Mouse (Mus musculus) heart, adult 9 months (tissue): ENCODE data around the gene Ccdc180.

Experiments
- DNase-seq, 2 experiments: peaks; one replicate each; pipeline ENCODE4 v3.0.0; 2022; ENCODE audit warnings: low spot score in 2 of 2

Ccdc180 gene

DNA sequence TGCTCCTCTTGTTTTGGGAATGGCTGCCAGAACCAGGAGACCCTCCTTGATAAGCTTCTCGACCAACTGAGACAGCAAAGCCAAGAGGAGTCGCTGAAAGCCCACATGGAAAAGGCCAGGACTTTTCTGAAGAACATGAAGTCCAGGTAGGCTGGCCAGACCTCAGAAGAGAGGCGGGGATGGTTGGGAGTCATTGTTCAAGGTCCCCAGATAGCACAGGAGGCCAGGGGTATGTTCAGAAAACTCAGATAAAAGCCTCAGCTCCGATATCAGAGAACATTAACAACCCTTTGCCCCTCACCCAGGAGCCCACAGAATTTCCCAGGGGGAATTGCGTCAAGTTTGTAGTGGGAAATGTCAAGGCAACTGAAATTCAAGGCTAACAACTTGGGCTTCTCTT is 21.2 kb downstream of the Ccdc180 start:
- DNase-seq = no peak

DNA sequence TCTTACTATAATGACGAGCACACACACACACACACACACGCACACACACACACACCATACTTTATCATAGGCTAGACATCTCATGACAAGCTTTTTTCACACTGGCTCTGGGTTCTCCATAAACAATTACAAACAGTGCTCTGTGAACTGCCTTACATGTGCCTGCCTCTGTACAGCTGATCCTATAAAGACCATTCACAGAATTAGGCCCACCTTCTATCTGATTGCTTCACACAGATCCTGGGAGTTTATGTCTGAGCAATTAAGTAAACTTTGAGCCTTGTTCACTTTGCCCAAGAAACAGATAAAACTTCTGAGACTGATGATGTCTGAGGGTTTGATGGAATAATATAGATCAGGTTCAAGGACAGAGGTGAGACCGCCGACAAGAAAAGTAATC is 21.8 kb downstream of the Ccdc180 start:
- no peak for DNase-seq

DNA sequence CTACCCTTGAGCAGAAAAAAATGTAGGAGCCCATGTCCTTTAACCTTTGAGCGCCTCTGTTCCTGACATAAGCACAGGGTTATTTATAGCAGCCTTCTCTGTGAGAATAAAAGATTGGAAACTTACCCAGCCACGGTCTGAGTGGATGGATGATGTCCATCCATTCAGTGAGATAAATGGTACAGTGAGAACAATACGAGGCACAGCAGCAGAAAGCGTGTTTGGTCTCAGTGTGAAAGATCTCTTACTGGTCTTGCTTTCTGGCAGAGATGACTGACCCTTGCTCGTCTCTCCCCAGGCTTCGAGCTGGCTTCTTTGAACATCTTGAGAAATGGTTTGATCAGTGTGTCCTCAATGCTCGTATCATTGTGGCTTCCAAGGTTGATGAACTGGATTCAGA is 27.0 kb downstream of the Ccdc180 start:
- DNase-seq = no peak

DNA sequence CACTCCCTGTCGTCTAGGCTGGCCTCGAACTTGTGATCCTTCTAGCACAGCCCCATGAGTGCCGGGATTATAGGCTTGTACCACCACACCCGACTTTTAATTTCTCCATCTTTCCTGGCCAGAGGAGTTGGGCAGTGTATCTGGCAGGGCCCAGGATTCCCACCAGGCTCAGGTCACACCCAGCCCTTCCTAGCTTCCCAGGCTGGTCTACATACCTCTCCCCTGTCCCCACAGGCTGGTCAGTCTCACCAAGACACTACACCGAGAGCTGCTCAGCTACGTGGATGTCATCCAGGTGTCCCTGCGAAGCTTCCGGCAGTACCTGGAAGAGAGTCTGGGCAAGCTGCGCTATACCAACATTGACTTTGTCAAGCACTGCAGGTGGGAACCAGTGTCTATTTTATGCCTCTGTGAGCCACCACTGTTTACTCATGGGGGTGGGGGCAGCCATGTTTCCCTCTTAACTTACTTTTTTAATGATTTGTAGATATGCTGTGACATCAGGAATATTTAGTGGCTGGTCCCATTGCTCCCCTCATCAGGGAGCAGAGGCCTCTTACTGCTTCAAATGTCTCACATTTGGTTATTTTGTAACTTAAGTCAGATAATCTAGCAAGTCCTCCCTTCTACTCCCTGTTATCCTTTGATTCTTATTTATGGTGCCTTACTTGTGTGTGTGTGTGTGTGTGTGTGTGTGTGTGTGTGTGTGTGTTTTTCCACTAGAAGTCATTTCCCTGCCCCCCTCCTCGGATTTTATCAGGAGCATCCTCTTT is 31.7 kb downstream of the Ccdc180 start:
- DNase-seq = no peak

DNA sequence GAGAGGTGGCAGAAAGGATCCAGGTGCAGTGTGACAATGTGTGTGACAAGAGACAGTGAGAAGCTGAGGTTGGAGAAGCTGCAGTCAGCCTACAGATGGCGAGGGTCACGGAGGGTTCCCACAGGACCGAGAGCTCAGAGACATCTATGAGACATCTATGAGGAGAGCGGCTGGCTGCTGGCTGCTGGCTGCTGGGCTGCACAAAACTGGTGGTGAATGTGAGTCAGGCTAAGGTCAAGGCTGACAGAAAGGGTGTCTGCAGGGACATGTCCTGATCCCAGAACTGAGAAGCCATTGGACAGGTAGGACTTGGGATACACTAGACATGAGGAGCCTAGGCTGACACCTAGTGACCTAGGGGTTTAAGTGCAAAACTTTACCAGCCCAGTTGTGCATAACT is 33.9 kb downstream of the Ccdc180 start:
- no peak for DNase-seq

DNA sequence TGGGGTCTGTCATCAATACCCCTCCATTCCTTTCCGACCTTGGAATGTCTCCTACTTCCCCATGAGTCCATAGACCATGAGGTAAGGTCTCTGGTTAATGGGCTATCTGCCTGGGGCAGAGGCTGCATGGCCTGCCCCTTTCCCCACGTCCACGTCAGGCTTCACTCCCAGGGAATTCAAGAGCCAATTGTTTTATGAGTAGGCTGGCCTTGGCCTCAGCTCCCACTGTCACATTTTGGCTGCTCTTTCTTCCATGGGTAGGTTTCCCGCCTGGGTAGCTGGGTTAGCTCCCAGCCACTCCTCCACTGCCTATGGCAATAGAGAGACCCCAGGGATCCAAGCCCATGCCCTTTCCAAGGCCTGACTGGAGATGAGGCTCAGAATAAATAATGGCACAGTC is 38.5 kb downstream of the Ccdc180 start:
- DNase-seq = no peak

DNA sequence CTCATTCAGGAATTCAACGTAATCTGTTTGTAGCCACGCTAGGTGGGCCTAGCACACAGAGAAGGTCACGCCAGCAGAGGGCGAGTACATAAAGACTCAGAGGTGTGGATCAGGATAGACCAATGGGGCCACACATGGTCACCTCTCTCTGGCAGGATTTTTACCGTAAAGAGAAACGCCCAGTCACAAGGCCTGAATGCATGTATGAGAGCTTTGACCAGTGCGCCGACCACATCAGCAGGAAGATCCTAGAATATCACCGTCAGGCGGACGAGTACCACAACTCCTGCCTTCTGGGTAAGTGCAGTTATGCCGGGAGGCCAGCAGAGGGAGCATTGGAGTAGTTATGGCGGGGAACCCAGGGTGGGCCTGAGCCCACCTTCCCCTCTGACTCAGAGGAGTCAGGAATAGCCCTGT is 51.5 kb downstream of the Ccdc180 start:
- peak; percentile 7 to 38 for DNase-seq

DNA sequence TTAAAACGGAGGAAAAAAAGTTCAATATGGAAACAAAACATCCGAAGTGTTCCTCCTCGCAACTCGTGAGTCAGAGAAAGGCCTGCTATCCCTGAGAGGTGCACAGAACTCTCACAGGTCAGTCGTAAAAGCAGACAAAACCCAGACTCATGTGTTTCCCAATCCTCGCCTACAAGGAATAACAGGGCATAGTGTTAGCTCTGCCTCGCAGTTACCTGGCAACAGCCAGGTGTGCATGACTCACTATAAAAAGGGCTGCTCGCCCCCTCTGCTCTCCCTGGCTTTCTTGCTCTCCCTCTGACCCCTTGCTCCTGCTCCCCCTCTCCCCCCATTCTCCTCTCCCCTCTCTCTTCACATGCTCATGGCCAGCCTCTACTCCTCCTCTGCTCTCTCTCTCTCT is 57.6 kb downstream of the Ccdc180 start:
- no peak for DNase-seq

DNA sequence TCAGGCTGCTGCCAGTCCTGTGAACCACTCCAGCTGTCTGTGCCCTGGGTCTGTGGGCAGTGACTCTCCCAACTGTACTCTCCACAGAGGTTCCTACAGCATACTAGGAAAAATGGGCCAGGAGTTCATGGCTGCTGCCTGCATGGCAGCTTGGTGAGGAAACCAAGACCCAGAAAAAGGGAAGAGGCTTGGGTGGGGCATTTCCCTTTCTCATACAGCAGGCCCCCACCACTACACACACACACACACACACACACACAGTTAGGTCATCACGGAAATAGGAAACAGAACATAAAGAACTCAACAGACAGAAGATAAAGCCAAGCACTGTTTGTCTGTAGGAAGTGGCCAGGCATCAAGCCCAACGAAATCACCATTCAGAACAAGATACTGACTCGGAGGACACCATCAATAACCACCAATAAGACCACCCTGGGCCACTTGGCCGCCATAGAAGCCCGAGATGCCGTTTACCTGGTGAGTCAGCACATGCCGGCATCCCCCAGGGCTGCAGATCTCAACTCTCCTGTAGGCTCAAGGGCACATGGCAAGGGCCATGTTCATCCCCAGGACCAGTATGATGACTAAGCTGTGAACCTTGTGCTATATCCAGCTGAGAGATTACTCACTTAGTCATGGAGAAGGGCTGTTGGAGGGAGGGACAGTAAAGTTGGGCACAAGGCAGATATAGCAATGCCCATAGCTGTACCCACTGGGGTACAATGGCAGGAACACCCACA is 59.2 kb downstream of the Ccdc180 start:
- peak in 1 of 2 experiments; percentile 32 for DNase-seq

DNA sequence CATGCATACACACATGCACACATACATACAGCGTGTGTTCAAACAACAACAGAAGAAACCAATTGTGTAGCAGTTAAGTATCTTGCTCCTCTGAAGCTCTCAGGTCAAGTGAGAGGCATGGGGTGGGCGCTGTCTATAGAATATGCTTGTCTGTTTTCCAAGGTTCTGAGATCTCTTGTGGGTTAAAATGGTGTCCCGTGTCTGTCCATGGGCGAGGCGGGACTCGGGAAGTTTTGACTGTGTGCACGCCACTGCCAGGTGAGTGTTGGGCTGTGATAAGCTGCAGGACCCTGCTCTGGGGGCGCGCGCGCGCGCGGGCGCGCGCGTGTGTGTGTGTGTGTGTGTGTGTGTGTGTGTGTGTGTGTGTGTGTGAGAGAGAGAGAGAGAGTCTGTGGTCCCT is 61.7 kb downstream of the Ccdc180 start:
- DNase-seq = no peak

DNA sequence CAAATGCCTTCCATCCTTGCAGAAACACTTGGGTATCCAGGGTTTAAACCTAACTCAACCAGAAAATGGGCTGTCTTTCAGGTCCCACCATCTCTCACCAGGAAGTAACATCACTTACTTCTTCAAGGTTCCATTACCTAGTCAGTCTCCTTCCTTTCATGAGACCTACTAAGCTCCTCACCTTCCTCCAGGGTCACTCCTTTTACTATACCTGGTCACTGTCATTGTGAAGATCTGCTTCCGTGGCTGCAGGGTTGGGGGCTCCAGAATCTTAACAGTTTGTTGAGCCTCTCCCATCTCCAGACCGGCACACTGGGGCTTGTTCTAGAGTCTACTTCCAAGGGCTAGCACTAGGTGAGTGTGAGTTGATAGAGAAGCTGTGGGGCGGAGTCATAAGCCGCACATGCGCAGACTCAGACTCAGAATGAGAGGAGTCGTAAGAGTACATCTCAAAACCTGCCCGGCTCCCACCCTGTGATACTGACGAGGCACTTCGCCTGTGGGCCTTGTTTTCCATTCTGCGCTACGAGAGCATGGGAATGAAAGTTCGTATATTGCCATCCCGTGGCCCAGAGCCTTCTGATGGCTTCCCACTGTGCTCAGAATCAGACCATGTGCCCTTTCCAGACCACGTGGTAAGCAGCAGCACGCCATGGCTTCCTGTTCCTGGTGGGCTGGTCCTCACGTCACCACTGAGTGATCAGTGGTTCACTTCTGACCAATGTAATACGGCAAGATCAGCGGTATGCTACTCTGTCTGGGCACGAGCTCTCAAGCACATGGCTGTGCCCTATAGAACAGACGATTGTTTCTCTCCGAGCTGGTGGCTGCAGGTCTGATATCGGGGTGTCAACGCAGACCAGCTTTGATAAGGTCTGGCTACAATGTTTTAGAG is 63.2 kb downstream of the Ccdc180 start:
- no peak for DNase-seq

DNA sequence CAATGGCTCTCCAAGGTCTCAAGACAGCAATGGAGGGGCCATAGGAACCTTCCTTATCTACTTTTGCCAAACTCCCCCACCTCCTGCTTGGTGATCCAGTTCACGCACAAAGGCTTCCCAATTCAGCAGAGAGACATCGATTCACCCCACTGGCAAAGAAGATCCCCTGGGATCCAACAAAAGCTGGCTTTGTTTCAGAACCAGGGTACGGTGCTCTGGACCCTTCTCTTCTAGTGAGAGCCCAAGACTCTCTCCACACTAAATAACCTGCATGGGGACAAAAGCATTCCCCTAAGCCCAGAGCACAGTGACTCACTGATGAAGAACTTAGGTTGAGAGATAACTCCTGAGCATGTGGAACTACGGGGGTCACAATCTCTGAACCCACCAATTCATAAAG is 65.1 kb downstream of the Ccdc180 start:
- no peak for DNase-seq

DNA sequence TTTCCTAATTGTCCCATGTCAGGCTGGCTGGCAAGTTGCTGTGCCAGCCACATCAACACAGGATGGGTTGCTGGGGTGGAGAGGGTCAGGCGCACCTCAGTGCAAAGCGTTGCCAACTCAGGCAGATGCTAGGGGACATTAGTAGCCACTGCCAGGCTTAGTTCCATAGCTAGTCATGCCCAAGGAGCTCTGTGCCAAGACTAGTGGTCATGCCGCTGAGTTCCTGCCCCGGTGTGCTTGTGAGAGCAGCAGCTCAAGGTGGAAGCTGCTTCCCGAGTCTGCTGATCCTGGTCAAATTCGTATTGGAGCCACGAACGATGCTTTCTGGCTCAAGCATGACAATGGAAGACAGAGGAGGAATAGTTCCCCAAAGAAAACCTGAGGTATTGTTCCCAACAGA is 66.0 kb downstream of the Ccdc180 start:
- DNase-seq = no peak

DNA sequence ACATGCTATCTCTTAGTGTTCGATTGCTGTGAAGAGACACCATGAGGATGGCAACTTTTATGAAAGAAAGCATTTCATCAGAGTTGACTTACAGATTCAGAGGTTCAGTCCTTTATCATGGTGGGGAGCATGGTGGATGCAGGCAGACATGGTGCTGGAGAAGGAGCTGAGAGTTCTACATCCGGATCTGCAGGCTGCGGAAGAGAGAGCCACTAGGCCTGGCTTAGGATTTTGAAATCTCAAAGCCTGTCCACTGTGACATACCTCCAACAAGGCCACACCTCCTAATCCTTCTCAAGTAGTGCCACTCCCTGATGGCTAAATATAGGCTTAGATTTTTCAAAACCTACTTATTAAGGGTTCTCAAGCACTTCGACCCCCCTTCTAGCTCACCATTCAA is 66.6 kb downstream of the Ccdc180 start:
- DNase-seq = no peak

DNA sequence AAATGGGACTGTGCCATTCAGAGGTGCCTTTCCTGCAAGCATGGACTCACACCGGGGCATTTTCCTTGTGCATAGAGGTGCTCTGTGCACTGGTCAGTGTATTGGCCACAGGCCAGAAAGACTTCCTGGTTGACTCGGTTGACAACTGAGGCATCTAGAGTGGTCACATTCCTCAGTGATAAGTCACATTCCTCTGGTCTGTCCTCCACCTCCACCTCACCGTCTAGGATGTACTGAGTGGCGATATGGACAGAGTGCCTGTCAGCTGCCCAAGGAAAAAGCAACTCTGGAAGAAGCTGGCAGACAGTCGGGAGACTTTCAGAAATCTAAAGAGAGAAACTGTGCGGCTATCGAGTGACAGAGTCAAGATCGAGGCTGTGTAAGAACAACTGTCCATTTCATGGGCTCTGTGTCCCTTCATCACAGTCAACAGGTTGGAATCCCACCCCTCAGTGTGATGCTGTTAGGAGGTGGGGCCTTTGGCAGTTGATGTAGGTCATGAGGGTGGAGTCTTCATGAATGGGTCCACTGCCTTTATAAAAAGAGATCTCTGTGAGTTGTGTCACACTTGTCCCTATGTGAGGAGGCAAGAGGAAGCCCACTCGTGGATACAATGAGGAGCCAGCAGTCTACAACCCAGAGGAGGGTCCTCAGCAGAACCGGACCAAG is 74.8 kb downstream of the Ccdc180 start, which contains the start of gene Tdrd7:
TSS of gene Tdrd7 (plus strand) at position 564 of the 669 bp plus-strand sequence.
- DNase-seq = no peak

DNA sequence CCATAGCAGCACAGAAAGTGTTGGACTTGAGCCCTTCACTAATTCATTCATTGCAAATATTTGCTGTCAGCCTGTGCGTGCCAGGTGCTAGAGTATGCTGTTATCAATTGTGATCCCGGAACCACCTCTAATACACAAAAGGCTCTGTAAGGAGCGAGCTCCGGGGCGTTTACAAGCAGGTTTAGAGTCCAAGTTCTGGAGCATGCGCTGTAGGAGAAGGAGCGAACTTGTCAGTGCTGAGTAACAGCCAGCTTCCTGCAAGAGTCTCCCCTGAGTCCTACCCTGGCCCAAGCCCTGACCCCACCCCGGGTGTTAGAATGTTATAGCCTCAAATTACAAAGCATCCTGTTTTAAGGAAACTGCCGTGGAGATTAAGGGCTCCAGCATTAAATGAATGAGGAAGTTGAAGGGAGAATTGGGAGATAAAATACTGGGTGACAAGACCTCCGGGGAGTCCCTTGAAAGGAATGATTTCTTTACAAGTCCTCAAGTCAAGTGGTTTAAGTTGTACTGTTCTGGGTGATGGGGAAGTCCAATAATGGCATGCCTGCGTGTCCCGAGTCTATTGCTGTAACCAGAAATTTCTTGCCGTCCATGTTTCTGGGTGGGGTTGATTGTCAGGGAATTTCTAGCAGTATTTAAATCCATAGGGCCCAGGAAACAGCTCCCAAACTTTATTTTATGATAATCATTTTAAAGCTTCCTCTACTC is 75.8 kb downstream of the Ccdc180 start:
- DNase-seq = peak; percentile 71 to 78

DNA sequence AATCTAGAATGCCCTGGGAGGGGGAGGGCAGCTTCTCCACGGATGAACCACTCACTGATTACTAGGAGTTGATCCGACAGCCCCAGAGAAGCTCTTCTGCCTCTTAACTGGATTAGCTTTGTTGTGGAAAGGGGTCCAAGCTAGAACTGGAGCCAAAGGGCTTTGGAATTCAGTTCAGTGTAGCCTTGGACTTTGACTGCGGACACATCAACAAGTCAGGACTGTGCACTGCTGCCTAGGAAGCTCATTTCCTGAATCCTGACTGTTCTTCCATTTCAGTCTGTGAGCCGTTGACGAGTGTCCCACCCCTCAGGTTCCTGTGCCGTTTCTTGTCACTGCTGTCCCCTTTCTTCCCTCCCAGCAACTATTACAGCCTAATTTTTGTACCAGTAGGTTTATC is 76.6 kb downstream of the Ccdc180 start:
- no peak for DNase-seq

DNA sequence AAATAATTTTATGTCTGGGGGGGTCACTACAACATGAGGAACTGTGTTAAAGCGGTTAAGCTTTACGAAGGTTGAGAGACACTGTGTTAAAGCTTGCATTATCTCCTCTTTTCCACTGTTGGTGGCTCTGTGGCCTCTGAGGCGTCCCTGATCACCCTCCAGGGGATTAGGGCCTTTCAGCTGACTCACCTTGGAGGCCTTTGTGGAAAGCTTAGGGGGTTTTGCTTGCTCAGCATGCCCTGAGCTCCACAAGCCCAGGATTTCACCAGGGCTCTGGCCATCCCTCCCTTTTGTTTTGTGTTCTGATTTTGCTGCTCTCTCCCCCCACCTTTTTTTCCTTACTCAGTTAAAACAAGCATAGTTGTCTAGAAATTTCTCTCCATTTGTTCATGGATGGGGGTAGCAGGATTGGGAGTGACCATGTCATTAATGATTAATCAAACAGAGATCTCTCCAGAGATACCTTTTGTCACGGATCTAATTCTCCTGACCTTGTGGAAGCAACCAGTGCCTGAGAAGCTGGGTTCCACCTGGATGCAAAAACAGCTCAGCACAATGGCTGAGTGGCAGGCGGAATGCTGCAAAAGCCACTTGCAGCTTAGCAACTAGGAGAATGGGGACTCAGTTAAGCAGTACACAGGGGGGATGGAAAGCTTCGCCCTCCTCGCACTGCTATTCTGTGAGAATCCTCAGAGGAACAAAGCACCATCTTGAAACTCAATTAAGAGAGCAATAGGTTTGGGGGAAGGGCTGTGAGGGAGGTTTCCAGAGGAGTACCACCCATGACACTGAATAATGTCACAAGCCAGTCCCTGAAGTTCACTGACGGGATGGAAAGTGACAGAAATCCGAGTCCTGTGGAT is 77.6 kb downstream of the Ccdc180 start:
- DNase-seq = peak; percentile 24 to 65

DNA sequence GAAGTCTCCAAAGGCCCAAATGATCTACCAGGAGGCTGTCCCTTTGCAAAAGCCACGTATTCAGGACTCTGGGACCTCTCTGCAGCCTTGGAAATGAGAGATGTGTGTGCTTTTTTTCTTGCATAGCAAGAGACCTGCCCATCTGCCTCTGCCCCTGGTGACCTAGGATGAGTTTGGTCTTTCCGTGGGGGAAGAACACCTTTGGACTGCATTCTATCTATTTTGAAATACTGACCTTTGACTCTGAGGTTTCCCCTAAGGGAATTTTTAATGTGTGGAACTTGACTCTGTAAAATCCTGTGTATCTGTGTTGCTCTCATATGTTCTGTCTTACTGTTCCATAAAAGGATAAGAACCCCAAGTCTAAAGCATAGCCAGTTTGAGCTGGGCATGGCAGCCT is 78.9 kb downstream of the Ccdc180 start:
- no peak for DNase-seq

DNA sequence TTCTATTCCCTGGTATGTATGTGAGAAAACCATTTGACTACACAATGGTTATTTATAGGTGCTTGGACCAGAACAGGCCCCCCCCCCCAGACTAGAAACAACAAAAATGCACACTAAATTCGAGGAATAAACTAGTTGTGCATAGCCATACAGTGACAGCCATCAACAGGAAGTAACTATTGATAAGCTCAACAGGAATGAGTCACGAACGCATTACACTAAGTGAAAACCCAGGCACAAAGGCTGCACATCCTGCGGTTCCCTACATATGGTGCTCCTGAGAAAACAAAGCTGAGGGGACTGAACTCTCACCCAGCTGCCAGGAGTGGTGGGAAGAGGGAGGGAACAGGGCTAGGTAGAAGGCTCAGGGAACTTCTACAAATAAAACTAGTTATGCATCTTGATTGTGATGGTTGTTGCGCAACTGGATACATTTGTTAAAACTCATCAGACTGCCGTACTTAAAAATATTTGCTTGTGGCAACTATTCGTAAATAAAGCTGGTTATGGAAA is 80.0 kb downstream of the Ccdc180 start:
- peak in 1 of 2 experiments; percentile 24 for DNase-seq
